Mouse (Mus musculus) liver, embryonic 11.5 days (tissue): Measurements from ENCODE around the gene Sgsm3. TPM values are rescaled to one million over a fixed set of nuclear protein-coding genes. Genes with fewer than 3 reads are reported as not detected.
"Not testable (repeated sequence)": the region's sequence is repeated elsewhere in the genome, so short reads cannot be mapped to it uniquely, and the experiment has no call there.

ENCODE experiments used
- ATAC-seq: fragments of 200-750 bp; cut with Nextera tagmentation; replicated peaks from 2 replicates; pipeline ENCODE4 v1.8.0; 2017; ENCODE audit warnings: moderate number of reproducible peaks, mild to moderate bottlenecking, moderate TSS enrichment, moderate library complexity; ENCODE audit not compliant: low FRiP score
- DNase-seq: peaks from one replicate; pipeline ENCODE4 v3.0.0-alpha.2; 2017; ENCODE audit warnings: low spot score
- H3K27ac ChIP-seq: fragments of 300-500 bp; sonication (generic); 2 replicates; pipeline ENCODE4 v1.5.1; 2014; ENCODE audit warnings: mild to moderate bottlenecking, low read depth, low read length, control low read depth
- H3K27me3 ChIP-seq: fragments of 300-500 bp; sonication (generic); replicated peaks from 2 replicates; pipeline ENCODE4 v1.6.1; 2014; ENCODE audit warnings: low read length, mixed read lengths; ENCODE audit not compliant: control insufficient read depth, insufficient read depth
- H3K36me3 ChIP-seq: fragments of 300-500 bp; sonication (generic); 2 replicates; pipeline ENCODE4 v1.6.1; 2014; ENCODE audit warnings: mild to moderate bottlenecking, low read length, moderate library complexity, mixed read lengths; ENCODE audit not compliant: control insufficient read depth, insufficient read depth
- H3K4me1 ChIP-seq: fragments of 300-500 bp; sonication (generic); replicated peaks from 2 replicates; pipeline ENCODE4 v1.6.1; 2014; ENCODE audit warnings: low read length, mixed read lengths; ENCODE audit not compliant: control insufficient read depth, insufficient read depth
- H3K4me2 ChIP-seq: fragments of 300-500 bp; sonication (generic); 2 replicates; pipeline ENCODE4 v1.6.1; 2014; ENCODE audit warnings: mild to moderate bottlenecking, control low read depth, moderate library complexity
- H3K4me3 ChIP-seq: fragments of 300-500 bp; sonication (generic); 2 replicates; pipeline ENCODE4 v1.5.1; 2014; ENCODE audit warnings: low read depth, low read length, control low read depth
- H3K9ac ChIP-seq: fragments of 300-500 bp; sonication (generic); 2 replicates; pipeline ENCODE4 v1.6.1; 2014; ENCODE audit warnings: low read depth, low read length, control low read depth
- H3K9me3 ChIP-seq: fragments of 300-500 bp; sonication (generic); 2 replicates; pipeline ENCODE4 v1.6.1; 2016; ENCODE audit warnings: low read length, inconsistent platforms, mixed read lengths; ENCODE audit not compliant: control insufficient read depth
- WGBS: fragments of 180-500 bp; shearing (Covaris S2); extraction: QIAGEN DNeasy Blood & Tissue Kit; methylation state at CpG from one replicate; pipeline ENCODE4 v1.1.7; 2014; 5-methylcytosine and 5-hydroxymethylcytosine counted together
- polyA plus RNA-seq: library from polyadenylated mRNA; unstranded; fragments of >200 nt; fragmentation: Nextera tagmentation; extraction: Ambion mirVana; gene quantifications from 2 replicates; pipeline ENCODE4 v1.2.1, GENCODE M21; 2014

Sgsm3 gene
- polyA plus RNA-seq = 28.5 and 28.8 TPM in 2 replicates

- DNase-seq = peak; percentile 85
- H3K9ac ChIP-seq = peak within 1 kb of the TSS; percentile 66
- H3K4me3 ChIP-seq = peak within 1 kb of the TSS; percentile 70
- H3K9me3 ChIP-seq = no peaks in the 10 kb centered on the region
- peak; percentile 87 for ATAC-seq
- no peaks in the 10 kb centered on the region for H3K36me3 ChIP-seq
- H3K27me3 ChIP-seq = no peaks in the 10 kb centered on the region
- H3K27ac ChIP-seq = no peak within 1 kb of the TSS
- under 1% methylated on average over 67 of the region's 67 CpGs for WGBS
- H3K4me1 ChIP-seq = peaks cover 19% of the 10 kb centered on the region
- H3K4me2 ChIP-seq = peak within 1 kb of the TSS; percentile 84
Measured at GRCm38 (mm10) chr15:80977620-80978334, at the start of gene Sgsm3. TSS of gene Sgsm3 (plus strand) at chr15:80977765.

GRCm38 (mm10) chr15:80928811-80929355 is 48.7 kb upstream of the Sgsm3 start:
- Histone ChIP-seq H3K4me1 (no peaks in the 10 kb centered on the region; the same call in 1 of the 2 replicates), H3K4me3 (no peak overlapping the region), H3K9me3 (no peaks in the 10 kb centered on the region), H3K4me2 (no peak overlapping the region), H3K9ac (no peak overlapping the region), H3K27me3 (no peaks in the 10 kb centered on the region), H3K36me3 (peaks cover 34% of the 10 kb centered on the region), H3K27ac (no peak overlapping the region)
- no peak for ATAC-seq
- no peak for DNase-seq
- 87% methylated on average over 20 of the region's 20 CpGs for WGBS

DNA sequence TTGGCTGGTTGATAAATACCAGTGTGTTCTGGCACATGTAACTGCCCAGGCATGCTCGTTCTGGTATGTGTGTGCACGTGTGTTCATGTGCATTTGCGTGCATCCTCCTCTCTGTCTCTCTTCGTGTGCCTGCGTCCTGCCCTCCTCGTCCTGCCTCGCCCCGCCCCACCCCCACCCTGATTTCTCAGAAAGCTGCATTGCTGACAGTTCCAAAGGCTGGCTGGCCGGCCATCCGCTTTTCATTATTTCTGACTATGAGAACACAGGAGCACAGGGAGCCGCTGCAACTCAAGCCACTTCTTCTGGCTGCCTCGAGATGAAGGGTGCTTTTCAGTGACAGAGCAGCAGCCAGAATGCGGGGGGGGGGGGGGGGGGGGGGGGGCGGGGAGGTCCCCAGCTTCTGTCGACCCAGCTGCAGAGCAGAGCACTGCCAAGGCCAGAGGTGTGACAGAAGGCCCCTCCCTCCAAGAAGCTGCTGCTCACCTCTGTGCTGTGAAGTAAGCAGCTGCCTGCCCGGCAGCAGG is 47.5 kb upstream of the Sgsm3 start:
- Histone ChIP-seq H3K36me3 (peaks cover 24% of the 10 kb centered on the region), H3K4me2 (no peak overlapping the region), H3K27ac (no peak overlapping the region), H3K27me3 (no peaks in the 10 kb centered on the region), H3K4me3 (no peak overlapping the region), H3K9ac (no peak overlapping the region), H3K9me3 (no peaks in the 10 kb centered on the region), H3K4me1 (no peaks in the 10 kb centered on the region; the same call in 1 of the 2 replicates)
- DNase-seq (no peak), ATAC-seq (no peak)
- 35% methylated on average over 14 of the region's 16 CpGs for WGBS

DNA sequence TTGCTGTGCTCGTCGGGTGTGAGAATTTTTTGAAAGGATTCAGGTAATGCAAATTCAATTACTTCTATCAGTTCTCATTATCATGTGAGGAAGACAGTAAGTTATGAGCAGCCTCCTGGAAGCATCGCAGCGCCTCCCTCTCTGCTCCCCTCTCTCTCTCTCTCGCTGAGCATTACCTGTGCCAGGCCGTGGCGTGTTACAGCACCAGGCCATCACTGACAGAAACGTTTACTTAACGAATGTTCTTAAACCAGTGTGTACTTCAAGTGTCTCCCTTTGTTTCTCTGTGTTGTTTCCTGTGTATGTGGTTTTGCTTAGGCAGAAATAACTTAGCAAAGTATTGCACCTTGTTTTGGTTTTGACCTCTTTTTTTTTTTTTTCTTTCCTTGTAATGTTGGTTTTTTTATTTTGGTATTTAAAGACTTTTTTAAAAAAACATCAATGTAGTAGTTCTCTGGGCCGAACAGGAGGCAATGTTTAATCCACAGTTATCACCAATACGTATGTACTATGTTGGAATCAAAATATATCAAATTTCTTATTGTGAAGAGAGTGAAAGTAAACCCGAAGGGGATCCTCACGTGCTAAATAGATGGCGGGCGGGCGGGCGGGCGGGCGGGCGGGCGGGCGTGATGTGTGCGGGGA is 46.8 kb upstream of the Sgsm3 start:
- not testable (repeated sequence) for DNase-seq, H3K27ac ChIP-seq
- H3K36me3 ChIP-seq = peaks cover 24% of the 10 kb centered on the region

DNA sequence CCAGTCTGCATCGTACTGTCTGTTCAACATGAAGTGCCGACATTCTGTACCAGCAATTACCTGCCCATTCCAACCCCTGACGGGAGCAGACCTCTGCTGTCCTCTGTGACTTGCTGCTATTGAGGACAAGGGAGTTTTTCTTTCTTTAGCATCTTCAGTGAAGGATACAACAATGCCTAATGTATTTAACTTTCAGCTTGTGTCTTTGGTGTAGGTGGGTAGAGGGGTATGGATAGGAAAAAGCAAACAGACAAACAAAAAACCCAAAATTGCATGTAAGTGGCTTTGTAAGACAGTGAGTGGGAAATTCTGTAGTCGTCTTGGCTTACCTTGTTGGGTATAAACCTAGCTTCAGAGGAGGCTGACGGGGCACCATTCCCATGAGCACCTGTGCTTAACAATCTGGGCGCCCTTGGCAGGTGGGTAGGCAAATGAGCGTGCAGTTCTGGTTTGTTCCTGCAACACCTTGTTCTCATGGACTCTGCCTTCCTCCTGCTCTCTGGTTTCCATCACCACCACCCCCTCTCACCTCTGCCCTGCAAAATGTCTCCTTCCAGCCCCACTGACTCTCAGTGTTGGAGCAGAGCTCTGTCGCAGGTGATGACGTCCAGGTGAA is 46.1 kb upstream of the Sgsm3 start:
- Histone ChIP-seq H3K4me1 (no peaks in the 10 kb centered on the region; the same call in 1 of the 2 replicates), H3K4me3 (no peak overlapping the region), H3K27ac (no peak overlapping the region), H3K9me3 (no peaks in the 10 kb centered on the region), H3K9ac (no peak overlapping the region), H3K36me3 (peaks cover 24% of the 10 kb centered on the region), H3K27me3 (no peaks in the 10 kb centered on the region), H3K4me2 (no peak overlapping the region)
- DNase-seq (no peak), ATAC-seq (no peak)
- whole genome bisulfite sequencing = 93% methylated on average over 9 of the region's 9 CpGs

More for the DNA sequence above, 46.8 kb upstream of the Sgsm3 start:
- 86% methylated on average over 23 of the region's 23 CpGs for WGBS
- not testable (repeated sequence) for H3K4me1 ChIP-seq, H3K4me3 ChIP-seq, ATAC-seq, H3K27me3 ChIP-seq, H3K4me2 ChIP-seq, H3K9ac ChIP-seq, H3K9me3 ChIP-seq

DNA sequence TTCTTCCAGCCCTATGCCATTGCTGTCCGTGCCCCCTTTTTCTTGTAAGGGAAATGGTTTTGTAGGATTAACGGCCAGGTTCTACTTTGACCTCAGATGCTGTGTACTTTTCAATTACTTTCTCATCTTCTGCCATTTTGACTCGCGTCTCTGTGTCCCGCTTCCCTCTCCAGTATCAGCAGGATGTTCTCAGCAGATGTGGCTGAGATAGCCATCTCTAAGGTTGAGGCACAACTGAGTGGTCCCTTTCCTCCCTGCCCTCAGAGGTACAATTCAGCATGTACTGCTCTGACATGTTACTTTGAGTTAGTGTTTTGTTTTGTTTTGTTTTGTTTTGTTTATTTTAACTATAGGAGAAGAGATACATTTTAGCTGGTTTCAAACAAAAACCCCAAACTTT is 42.7 kb upstream of the Sgsm3 start:
- Histone ChIP-seq H3K36me3 (peaks cover 8% of the 10 kb centered on the region), H3K4me2 (no peak overlapping the region), H3K27me3 (no peaks in the 10 kb centered on the region), H3K4me1 (no peaks in the 10 kb centered on the region; the same call in 1 of the 2 replicates), H3K4me3 (no peak overlapping the region), H3K27ac (no peak overlapping the region), H3K9ac (no peak overlapping the region), H3K9me3 (no peaks in the 10 kb centered on the region)
- ATAC-seq (no peak), DNase-seq (no peak)
- WGBS = 68% methylated on average over 5 of the region's 5 CpGs

DNA sequence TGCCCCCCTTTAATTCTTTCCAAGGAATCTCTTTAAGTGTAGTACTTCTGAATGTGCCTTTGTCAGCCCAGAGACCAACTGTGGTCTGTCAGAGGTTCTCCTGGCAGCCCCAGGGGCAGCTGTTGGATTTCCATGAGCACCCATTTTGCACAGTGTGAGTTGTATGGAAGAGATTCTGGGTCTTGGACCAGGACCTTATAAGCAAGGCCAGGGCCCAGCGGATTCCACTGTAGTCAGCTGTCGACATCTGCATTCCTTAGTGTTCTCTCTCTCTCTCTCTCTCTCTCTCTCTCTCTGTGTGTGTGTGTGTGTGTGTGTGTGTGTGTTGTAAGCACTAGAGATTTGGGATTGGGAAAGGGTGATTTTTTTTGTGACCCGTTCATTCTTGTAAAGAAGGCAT is 40.9 kb upstream of the Sgsm3 start:
- Histone ChIP-seq H3K4me1 (no peaks in the 10 kb centered on the region), H3K36me3 (peaks cover 8% of the 10 kb centered on the region), H3K9ac (no peak overlapping the region), H3K4me2 (no peak overlapping the region), H3K27ac (no peak overlapping the region), H3K27me3 (no peaks in the 10 kb centered on the region), H3K9me3 (no peaks in the 10 kb centered on the region), H3K4me3 (no peak overlapping the region)
- no peak for DNase-seq
- WGBS = 82% methylated on average over 3 of the region's 3 CpGs
- no peak for ATAC-seq

DNA sequence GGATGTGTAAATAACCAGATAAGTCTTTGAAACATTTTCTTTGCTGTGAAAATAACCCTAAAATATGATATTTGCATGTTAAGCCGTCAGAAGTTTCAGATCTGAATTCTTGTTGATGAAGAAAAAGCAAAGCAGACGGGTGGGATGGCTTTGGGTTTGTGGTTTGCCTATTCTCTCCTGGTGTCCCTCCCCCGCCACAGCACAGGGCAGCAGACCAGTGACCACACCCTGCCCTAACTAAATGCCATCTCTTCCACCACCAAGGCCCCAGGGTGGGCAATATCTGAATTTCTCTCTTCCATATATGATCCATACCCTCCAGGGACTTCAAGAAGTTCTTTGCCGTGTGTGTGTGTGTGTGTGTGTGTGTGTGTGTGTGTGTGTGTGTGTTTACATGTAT is 39.0 kb upstream of the Sgsm3 start:
- Histone ChIP-seq H3K27me3 (no peaks in the 10 kb centered on the region), H3K4me1 (no peaks in the 10 kb centered on the region), H3K36me3 (peaks cover 2% of the 10 kb centered on the region; the same call in 1 of the 2 replicates), H3K4me2 (no peak overlapping the region), H3K4me3 (no peak overlapping the region), H3K9ac (no peak overlapping the region), H3K27ac (no peak overlapping the region), H3K9me3 (no peaks in the 10 kb centered on the region)
- no peak for DNase-seq
- 66% methylated on average over 4 of the region's 4 CpGs for WGBS
- no peak for ATAC-seq
